Mouse (Mus musculus) megakaryocyte progenitor cell, adult 5-6 weeks (primary cell): ENCODE results near the gene Micall1. TPM values are rescaled to one million over a fixed set of nuclear protein-coding genes. Genes with fewer than 3 reads are reported as not detected.

Experiments used
- ATAC-seq: replicated peaks from 2 replicates; pipeline ENCODE4 v1.8.0; 2016; ENCODE audit warnings: mild to moderate bottlenecking, moderate TSS enrichment, inconsistent platforms; ENCODE audit not compliant: poor library complexity
- total RNA-seq, 2 experiments: library from RNA; stranded (forward) in 1 of 2; stranded (reverse) in 1 of 2; fragments of 157-497, 149-512 nt in 1 of 2; fragments of 200-1000 nt in 1 of 2; gene quantifications; 2 replicates each; pipeline versions ENCODE4 v1.2.3 to v1.2.4; 2015 to 2017

Micall1 gene
- 4.8 and 5.6 TPM in 2 replicates for total RNA-seq (2015)
- total RNA-seq (2017), result 3.6 and 5.5 TPM in 2 replicates

GRCm38 (mm10) chr15:79108421-79109320 is at the start of gene Micall1:
Gene Micall1 (plus strand): TSS chr15:79108898.
- peak; percentile 18; the same call in 1 of the 2 replicates for ATAC-seq

GRCm38 (mm10) chr15:79060887-79061565 is 47.7 kb upstream of the Micall1 start:
- ATAC-seq, result peak; percentile 14; the same call in 1 of the 2 replicates

GRCm38 (mm10) chr15:79062376-79063159 is 46.1 kb upstream of the Micall1 start, which contains the start of gene Ankrd54:
Gene Ankrd54 (minus strand): TSS chr15:79062893.
- ATAC-seq, result peak; percentile 94

GRCm38 (mm10) chr15:79063160-79063740 is 45.4 kb upstream of the Micall1 start:
- no peak for ATAC-seq

- no peak for ATAC-seq
Observed at GRCm38 (mm10) chr15:79065086-79065770, 43.5 kb upstream of the Micall1 start.

GRCm38 (mm10) chr15:79066276-79066675 is 42.4 kb upstream of the Micall1 start:
- no peak for ATAC-seq

- peak; percentile 27 for ATAC-seq
Observed at GRCm38 (mm10) chr15:79067631-79068030, 41.1 kb upstream of the Micall1 start.

- ATAC-seq, result 0 out of 2 replicates have a peak, but pooled peaks have one; percentile 24
Observed at GRCm38 (mm10) chr15:79068416-79068815, 40.3 kb upstream of the Micall1 start.

- no peak for ATAC-seq
Observed at GRCm38 (mm10) chr15:79071117-79072039, 37.3 kb upstream of the Micall1 start.

GRCm38 (mm10) chr15:79073752-79074151 is 34.9 kb upstream of the Micall1 start:
- no peak for ATAC-seq

- no peak for ATAC-seq
Observed at GRCm38 (mm10) chr15:79074446-79074845, 34.3 kb upstream of the Micall1 start.

GRCm38 (mm10) chr15:79074913-79075532 is 33.7 kb upstream of the Micall1 start, which contains the start of gene Eif3l:
Gene Eif3l (plus strand): TSS chr15:79075179.
- ATAC-seq, result peak; percentile 90

GRCm38 (mm10) chr15:79075658-79076365 is 32.9 kb upstream of the Micall1 start:
- ATAC-seq, result no peak

- no peak for ATAC-seq
Observed at GRCm38 (mm10) chr15:79079567-79079966, 29.1 kb upstream of the Micall1 start.

- ATAC-seq, result no peak
Observed at GRCm38 (mm10) chr15:79092284-79092683, 16.4 kb upstream of the Micall1 start.

- ATAC-seq, result no peak
Observed at GRCm38 (mm10) chr15:79093083-79093839, 15.4 kb upstream of the Micall1 start.

- no peak for ATAC-seq
Observed at GRCm38 (mm10) chr15:79095483-79095882, 13.2 kb upstream of the Micall1 start.
